Mouse (Mus musculus): Measurements from ENCODE around the gene Isx.

Gene Isx

GRCm38 (mm10) chr8:74872940-74873339, at the start of gene Isx:
Gene Isx (plus strand): TSS chr8:74873173.
- DNase-seq (ENCODE audit: inconsistent age in 2 of 2, low spot score in 1 of 2) = no peak

- no peak for DNase-seq (ENCODE audit: inconsistent age in 2 of 2, low spot score in 1 of 2)
Observed at GRCm38 (mm10) chr8:74827689-74828088, 45.3 kb upstream of the Isx start.

- no peak for DNase-seq (ENCODE audit: inconsistent age in 2 of 2, low spot score in 1 of 2)
Observed at GRCm38 (mm10) chr8:74831322-74831721, 41.7 kb upstream of the Isx start.

GRCm38 (mm10) chr8:74834246-74834645, 38.7 kb upstream of the Isx start:
- DNase-seq (ENCODE audit: inconsistent age in 2 of 2, low spot score in 1 of 2) = no peak

GRCm38 (mm10) chr8:74847376-74848048, 25.5 kb upstream of the Isx start:
- no peak for DNase-seq (ENCODE audit: inconsistent age in 2 of 2, low spot score in 1 of 2)

GRCm38 (mm10) chr8:74848707-74849106, 24.3 kb upstream of the Isx start:
- DNase-seq (ENCODE audit: inconsistent age in 2 of 2, low spot score in 1 of 2) = no peak

GRCm38 (mm10) chr8:74850971-74851370, 22.0 kb upstream of the Isx start:
- no peak for DNase-seq (ENCODE audit: inconsistent age in 2 of 2, low spot score in 1 of 2)

GRCm38 (mm10) chr8:74851837-74852236, 21.1 kb upstream of the Isx start:
- DNase-seq (ENCODE audit: inconsistent age in 2 of 2, low spot score in 1 of 2) = no peak

- peak; percentile 9 to 66 for DNase-seq (ENCODE audit: inconsistent age in 2 of 2, low spot score in 1 of 2)
Observed at GRCm38 (mm10) chr8:74853488-74853887, 19.5 kb upstream of the Isx start.

GRCm38 (mm10) chr8:74854786-74855185, 18.2 kb upstream of the Isx start:
- DNase-seq (ENCODE audit: inconsistent age in 2 of 2, low spot score in 1 of 2) = no peak

- no peak for DNase-seq (ENCODE audit: inconsistent age in 2 of 2, low spot score in 1 of 2)
Observed at GRCm38 (mm10) chr8:74855341-74855740, 17.6 kb upstream of the Isx start.

- DNase-seq (ENCODE audit: inconsistent age in 2 of 2, low spot score in 1 of 2) = no peak
Observed at GRCm38 (mm10) chr8:74859241-74859640, 13.7 kb upstream of the Isx start.

GRCm38 (mm10) chr8:74860449-74860848, 12.5 kb upstream of the Isx start:
- no peak for DNase-seq (ENCODE audit: inconsistent age in 2 of 2, low spot score in 1 of 2)

GRCm38 (mm10) chr8:74862598-74862997, 10.4 kb upstream of the Isx start:
- DNase-seq (ENCODE audit: inconsistent age in 2 of 2, low spot score in 1 of 2) = no peak

- peak; percentile 48 to 65 for DNase-seq (ENCODE audit: inconsistent age in 2 of 2, low spot score in 1 of 2)
Observed at GRCm38 (mm10) chr8:74870346-74870949, 2.5 kb upstream of the Isx start.

GRCm38 (mm10) chr8:74871686-74872085, 1.3 kb upstream of the Isx start:
- peak; percentile 42 to 62 for DNase-seq (ENCODE audit: inconsistent age in 2 of 2, low spot score in 1 of 2)

GRCm38 (mm10) chr8:74872151-74872823, 686 bp upstream of the Isx start:
- DNase-seq (ENCODE audit: inconsistent age in 2 of 2, low spot score in 1 of 2) = no peak

- DNase-seq (ENCODE audit: inconsistent age in 2 of 2, low spot score in 1 of 2) = no peak
Observed at GRCm38 (mm10) chr8:74874565-74874964, 1.6 kb downstream of the Isx start.

- no peak for DNase-seq (ENCODE audit: inconsistent age in 2 of 2, low spot score in 1 of 2)
Observed at GRCm38 (mm10) chr8:74878637-74879036, 5.7 kb downstream of the Isx start.

- DNase-seq (ENCODE audit: inconsistent age in 2 of 2, low spot score in 1 of 2) = no peak
Observed at GRCm38 (mm10) chr8:74888763-74889162, 15.8 kb downstream of the Isx start.

- no peak for DNase-seq (ENCODE audit: inconsistent age in 2 of 2, low spot score in 1 of 2)
Observed at GRCm38 (mm10) chr8:74891030-74891429, 18.1 kb downstream of the Isx start.

GRCm38 (mm10) chr8:74896302-74896701, 23.3 kb downstream of the Isx start:
- no peak for DNase-seq (ENCODE audit: inconsistent age in 2 of 2, low spot score in 1 of 2)
